Mouse (Mus musculus) B cell, adult 67 days (primary cell): ENCODE results near the gene Galc. TPM values are rescaled to one million over a fixed set of nuclear protein-coding genes. Genes with fewer than 3 reads are reported as not detected.

Experiments used
- total RNA-seq, 2 experiments: library from RNA; stranded (reverse); gene quantifications; 4 replicates each; pipeline ENCODE4 v1.2.4; 2023

Gene Galc
- 1 to 10 TPM; 3.5 to 3.7 TPM for total RNA-seq

DNA sequence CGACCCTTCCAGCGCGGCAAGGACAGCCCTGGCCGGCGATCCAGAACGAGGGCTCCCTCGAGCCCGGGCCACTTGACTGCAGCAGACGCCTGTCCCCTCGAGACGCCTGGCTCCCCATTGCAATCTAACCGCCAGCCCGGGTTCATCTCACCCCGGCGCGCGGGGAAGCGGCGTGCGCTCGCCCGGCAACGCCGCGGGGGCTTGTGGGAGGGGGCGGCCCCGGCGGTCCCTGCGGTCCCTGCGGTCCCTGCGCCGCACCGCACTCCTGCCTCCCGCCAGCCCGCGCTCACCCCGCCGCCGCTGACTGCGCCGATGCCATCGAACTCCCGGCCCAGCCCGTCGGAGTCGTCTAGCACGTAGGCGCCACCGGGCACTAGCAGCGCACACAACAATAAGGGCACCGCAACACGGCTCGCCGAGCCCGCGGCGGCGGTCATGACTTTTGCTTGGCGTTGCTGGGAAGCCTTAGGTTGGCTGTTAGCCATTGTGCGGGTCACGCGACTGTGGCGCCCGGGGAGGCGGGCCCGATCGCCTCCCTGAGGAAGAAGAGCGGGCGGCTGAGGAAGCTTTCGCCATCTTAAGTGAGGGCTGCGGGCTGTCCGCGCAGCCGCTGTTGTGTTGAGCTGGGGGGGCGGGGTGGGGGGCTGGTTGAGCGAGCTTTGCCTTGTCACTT, at the start of gene Galc:
TSS of gene Galc (minus strand) at position 615 of the 673 bp plus-strand sequence.

DNA sequence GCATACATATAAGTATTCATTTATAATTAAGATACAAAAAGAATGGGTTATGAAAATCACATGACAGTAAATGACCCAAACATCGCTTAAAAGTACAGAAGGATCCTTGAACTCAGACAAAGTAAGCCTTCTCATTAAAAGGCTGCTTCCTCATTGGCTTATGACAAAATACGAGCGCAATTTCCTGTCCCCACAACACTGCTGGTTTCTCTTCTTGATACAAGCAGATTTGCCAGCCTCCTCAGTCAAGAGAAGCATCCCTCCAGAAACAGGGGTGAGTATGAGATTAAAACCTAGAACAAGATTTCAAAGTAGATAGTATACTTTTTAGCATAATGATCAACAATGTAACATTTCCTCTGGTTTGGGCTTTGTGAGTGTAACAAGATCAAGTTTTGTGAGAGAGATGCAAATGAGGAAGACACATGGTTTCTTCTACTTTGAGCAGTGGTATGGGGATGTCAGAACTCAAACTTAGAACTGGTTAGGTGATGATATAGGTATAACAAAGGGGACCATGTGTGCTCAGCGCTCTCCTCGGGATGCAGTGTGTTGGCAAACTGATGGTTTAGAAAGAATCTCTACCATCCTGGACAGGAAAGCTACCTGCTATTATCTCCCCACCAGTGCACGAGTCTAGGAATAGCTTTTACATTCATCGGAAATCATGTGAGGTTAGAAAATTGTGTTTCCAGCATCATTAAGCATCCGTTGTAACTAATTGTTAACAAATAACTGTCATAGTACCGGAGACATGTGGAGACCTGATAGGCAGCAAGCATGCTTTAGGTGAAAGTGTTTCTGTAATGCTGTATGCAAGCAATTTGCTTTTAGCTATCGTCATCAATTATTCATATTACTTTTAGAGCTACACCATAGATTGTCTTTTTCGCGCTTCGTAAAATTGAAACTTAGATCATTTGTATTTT, 9.4 kb upstream of the Galc start, which contains the start of gene Gpr65:
TSS of gene Gpr65 (plus strand) at position 195 of the 929 bp plus-strand sequence.

Other genes with a start within 250 kb of the Galc start
- 10 to 100 TPM; 15.0 to 16.6 TPM for gene Gpr65, start 9.2 kb upstream of the Galc start, total RNA-seq